In genomic region chr11:94236074-94236473, GRCm38 (mm10) we compare ENCODE assay signal across 9 mouse cellular contexts. TPM values are rescaled to one million over a fixed set of nuclear protein-coding genes. Genes with fewer than 3 reads are reported as not detected.
A peak's percentile ranks its signal among the peaks of the same experiment; 100 is the strongest.
DNase-seq lines count a peak whose midpoint lies in the region; ATAC-seq lines count a peak whose summit lies in the region.
"Had no signal": no experiment of that assay in that cellular context is flagged by ENCODE, and none has a peak within 500 bp of the region (broad histone marks: within the 10 kb centered on the region; RNA-seq: fewer than 3 reads in every experiment).

No protein-coding gene starts in this region.

- no peaks in the 10 kb centered on the region for H3K27me3 ChIP-seq in forebrain, embryonic 15.5 days
- no peaks in the 10 kb centered on the region for H3K27me3 ChIP-seq in neural tube, embryonic 14.5 days (ENCODE audit: control insufficient read depth, insufficient read depth, low read length)

- no peak overlapping the region for H3K4me2 ChIP-seq in forebrain, embryonic 15.5 days (replicated peaks)
- no peak overlapping the region for H3K4me2 ChIP-seq in neural tube, embryonic 14.5 days (ENCODE audit: low read depth, low read length)

- intact Hi-C loops in heart, postnatal 36 days (cut with DNase I): loop anchor here (1.0 to 5.0 kb wide), 4 partner anchors 41 to 251 kb away; partner anchors contain the start of genes Ankrd40 and Spata20

- H3K4me3 ChIP-seq in forebrain, embryonic 15.5 days: no peak overlapping the region
- no peak overlapping the region for H3K4me3 ChIP-seq in neural tube, embryonic 14.5 days (ENCODE audit: low read depth, low read length)

- 0 out of 2 replicates have a peak overlapping the region, but pooled peaks have one; percentile 28 for H3K9ac ChIP-seq in forebrain, embryonic 15.5 days (replicated peaks)
- H3K9ac ChIP-seq in neural tube, embryonic 14.5 days (replicated peaks; ENCODE audit: low read depth, low read length): no peak overlapping the region

- no peaks in the 10 kb centered on the region for H3K9me3 ChIP-seq in forebrain, embryonic 15.5 days
- no peaks in the 10 kb centered on the region for H3K9me3 ChIP-seq in neural tube, embryonic 14.5 days (ENCODE audit: control insufficient read depth, low read length)

- ATAC-seq in forebrain, embryonic 15.5 days (replicated peaks): peak; percentile 92
- peak; percentile 80 for ATAC-seq in neural tube, embryonic 14.5 days (ENCODE audit: low read depth)

- H3K36me3 ChIP-seq in forebrain, embryonic 15.5 days: no peaks in the 10 kb centered on the region
- no peaks in the 10 kb centered on the region for H3K36me3 ChIP-seq in neural tube, embryonic 14.5 days (ENCODE audit: control insufficient read depth, insufficient read depth, low read length)

- WGBS in forebrain, embryonic 15.5 days: 23% methylated on average over 3 of the region's 3 CpGs
- 24% methylated on average over 3 of the region's 3 CpGs for WGBS in neural tube, embryonic 14.5 days

- peak; percentile 49 for DNase-seq in MEL-GATA-1-ER (ENCODE audit: extremely low read depth, low read depth)
- peak; percentile 76 for DNase-seq in cerebellum, adult 11 months
- DNase-seq in heart, postnatal 36 days: peak; percentile 64 to 67
- peak; percentile 56 to 90 for DNase-seq in layer of hippocampus, adult 18-20 months (ENCODE audit: low spot score in 2 of 2)
- peak; percentile 62 to 79 for DNase-seq in lung, adult 18-20 months
- peak; percentile 86 for DNase-seq in thymus, postnatal 0 days (ENCODE audit: low spot score)

- H3K4me1 ChIP-seq in forebrain, embryonic 15.5 days: peaks cover 7% of the 10 kb centered on the region
- H3K4me1 ChIP-seq in neural tube, embryonic 14.5 days (ENCODE audit: control insufficient read depth, insufficient read depth, low read length): no peaks in the 10 kb centered on the region

- H3K27ac ChIP-seq in forebrain, embryonic 15.5 days (replicated peaks): peak overlapping the region; percentile 69
- peak overlapping the region; percentile 65; the same call in 1 of the 2 replicates for H3K27ac ChIP-seq in neural tube, embryonic 14.5 days (ENCODE audit: low read depth, low read length)
- H3K27ac ChIP-seq: macrophage had no signal

RNA-seq across cellular contexts. Expression of gene Wfikkn2, which starts 9.7 kb away (rescaled TPM):
- polyA plus RNA-seq in forebrain, embryonic 15.5 days (2015; fragmentation: Nextera tagmentation; extraction: Ambion mirVana): 3.7 and 7.9 TPM in 2 replicates
- 1 to 10 TPM; 4.0 to 4.2 TPM for total RNA-seq in heart, postnatal 36 days (2021)
- under 1 TPM; 0.68 to 0.77 TPM for total RNA-seq in layer of hippocampus, adult 18-20 months (2021)
- 0.24 and 1.8 TPM in 2 replicates for polyA plus RNA-seq in neural tube, embryonic 14.5 days (2014; fragmentation: Nextera tagmentation; extraction: Ambion mirVana)
- 17.5 and 19.5 TPM in 2 replicates for polyA plus RNA-seq in thymus, postnatal 0 days (2015; fragmentation: Nextera tagmentation; extraction: Ambion mirVana)
- polyA plus RNA-seq: macrophage had no signal

RNA-seq across cellular contexts. Expression of gene Tob1, which starts 24.8 kb away (rescaled TPM):
- 45.8 and 46.5 TPM in 2 replicates for polyA plus RNA-seq in forebrain, embryonic 15.5 days (2015; fragmentation: Nextera tagmentation; extraction: Ambion mirVana)
- total RNA-seq in heart, postnatal 36 days (2021): 10 to 100 TPM; 53.0 to 55.2 TPM
- 10 to 100 TPM; 46.3 to 48.6 TPM for total RNA-seq in layer of hippocampus, adult 18-20 months (2021)
- polyA plus RNA-seq in neural tube, embryonic 14.5 days (2014; fragmentation: Nextera tagmentation; extraction: Ambion mirVana): 27.9 and 31.1 TPM in 2 replicates
- polyA plus RNA-seq in thymus, postnatal 0 days (2015; fragmentation: Nextera tagmentation; extraction: Ambion mirVana): 21.6 and 23.9 TPM in 2 replicates

RNA-seq across cellular contexts. Expression of gene Gm21885, which starts 45.6 kb away (rescaled TPM):
- 0.45 TPM in 1 of 2 replicates, not detected in the other for polyA plus RNA-seq in forebrain, embryonic 15.5 days (2015; fragmentation: Nextera tagmentation; extraction: Ambion mirVana)
- total RNA-seq in heart, postnatal 36 days (2021): under 1 TPM in 1 of 2 experiments, not detected in 1; 0.42 TPM
- not detected for total RNA-seq in layer of hippocampus, adult 18-20 months (2021)
- 1.1 TPM in 1 of 2 replicates, not detected in the other for polyA plus RNA-seq in neural tube, embryonic 14.5 days (2014; fragmentation: Nextera tagmentation; extraction: Ambion mirVana)
- polyA plus RNA-seq in thymus, postnatal 0 days (2015; fragmentation: Nextera tagmentation; extraction: Ambion mirVana): not detected in 2 replicates
- polyA plus RNA-seq: macrophage had no signal
